Mouse (Mus musculus) heart, postnatal 10 days (tissue): ENCODE measurements at regions not wholly inside any gene's neighbourhood (a gene's known extent, or its start where the extent isn't known, plus 50 kb on each side); places are given as distances from the start of the nearest gene placed in this dataset.

ENCODE experiments used
- DNase-seq, 2 experiments: peaks; one replicate each; pipeline ENCODE4 v3.0.0; 2021
- intact Hi-C: fragments of 180-260 bp; cut with DNase I; formaldehyde crosslinking; loops from one replicate; pipeline ENCODE4 v1.15.1; 2025

- DNase-seq: no peak
- intact Hi-C loops: no loop called here
Measured at GRCm38 (mm10) chr17:52062096-52062665, 229.1 kb upstream of the Satb1 start.

GRCm38 (mm10) chr17:52036479-52036878 is 203.4 kb upstream of the Satb1 start:
- intact Hi-C loops: no loop called here
- no peak for DNase-seq

GRCm38 (mm10) chr17:52031079-52031478 is 198.0 kb upstream of the Satb1 start:
- DNase-seq: no peak
- intact Hi-C loops: no loop called here

- intact Hi-C loops: no loop called here
- DNase-seq: no peak
Measured at GRCm38 (mm10) chr17:51986920-51987319, 153.8 kb upstream of the Satb1 start.

GRCm38 (mm10) chr17:51986212-51986611 is 153.1 kb upstream of the Satb1 start:
- no peak for DNase-seq
- intact Hi-C loops: no loop called here

GRCm38 (mm10) chr17:51979126-51979525 is 146.0 kb upstream of the Satb1 start:
- intact Hi-C loops: no loop called here
- no peak for DNase-seq

- intact Hi-C loops: no loop called here
Measured at GRCm38 (mm10) chr17:51971444-51971843, 138.4 kb upstream of the Satb1 start.

GRCm38 (mm10) chr17:51966573-51967284 is 133.6 kb upstream of the Satb1 start:
- DNase-seq: no peak
- intact Hi-C loops: no loop called here

More at GRCm38 (mm10) chr17:51971444-51971843, 138.4 kb upstream of the Satb1 start:
- no peak for DNase-seq

GRCm38 (mm10) chr17:51962529-51963110 is 129.5 kb upstream of the Satb1 start:
- intact Hi-C loops: no loop called here

GRCm38 (mm10) chr17:51961337-51961736 is 128.2 kb upstream of the Satb1 start:
- intact Hi-C loops: no loop called here

More at GRCm38 (mm10) chr17:51962529-51963110, 129.5 kb upstream of the Satb1 start:
- no peak for DNase-seq

GRCm38 (mm10) chr17:51956275-51956674 is 123.2 kb upstream of the Satb1 start:
- DNase-seq: no peak
- intact Hi-C loops: no loop called here

More at GRCm38 (mm10) chr17:51961337-51961736, 128.2 kb upstream of the Satb1 start:
- no peak for DNase-seq

- DNase-seq: no peak
- intact Hi-C loops: no loop called here
Measured at GRCm38 (mm10) chr17:51937707-51938106, 104.6 kb upstream of the Satb1 start.

- intact Hi-C loops: no loop called here
- DNase-seq: no peak
Measured at GRCm38 (mm10) chr17:51936071-51936470, 103.0 kb upstream of the Satb1 start.

GRCm38 (mm10) chr17:51926392-51926791 is 93.3 kb upstream of the Satb1 start:
- DNase-seq: no peak
- intact Hi-C loops: no loop called here

- intact Hi-C loops: no loop called here
- DNase-seq: no peak
Measured at GRCm38 (mm10) chr17:51907031-51907430, 73.9 kb upstream of the Satb1 start.

GRCm38 (mm10) chr17:51906418-51906817 is 73.3 kb upstream of the Satb1 start:
- intact Hi-C loops: no loop called here
- no peak for DNase-seq

- intact Hi-C loops: no loop called here
- no peak for DNase-seq
Measured at GRCm38 (mm10) chr17:51903885-51904284, 70.8 kb upstream of the Satb1 start.

- DNase-seq: no peak
- intact Hi-C loops: no loop called here
Measured at GRCm38 (mm10) chr17:51899376-51899775, 66.3 kb upstream of the Satb1 start.

GRCm38 (mm10) chr17:51896160-51896559 is 63.1 kb upstream of the Satb1 start:
- no peak for DNase-seq
- intact Hi-C loops: no loop called here

- DNase-seq: no peak
- intact Hi-C loops: no loop called here
Measured at GRCm38 (mm10) chr17:51894278-51894677, 61.2 kb upstream of the Satb1 start.

GRCm38 (mm10) chr17:51892856-51893255 is 59.8 kb upstream of the Satb1 start:
- intact Hi-C loops: no loop called here
- no peak for DNase-seq

- intact Hi-C loops: no loop called here
- no peak for DNase-seq
Measured at GRCm38 (mm10) chr17:51892159-51892558, 59.1 kb upstream of the Satb1 start.
